Mouse (Mus musculus) neural tube, embryonic 14.5 days (tissue): Measurements from ENCODE around the gene Plxna3. TPM values are rescaled to one million over a fixed set of nuclear protein-coding genes. Genes with fewer than 3 reads are reported as not detected.
"Not testable (repeated sequence)": the region's sequence is repeated elsewhere in the genome, so short reads cannot be mapped to it uniquely, and the experiment has no call there.

Experiments used
- ATAC-seq: fragments of 200-750 bp; cut with Nextera tagmentation; 2 replicates; pipeline ENCODE4 v1.8.0; 2017; ENCODE audit warnings: low read depth, mild to moderate bottlenecking, moderate TSS enrichment, moderate library complexity
- H3K27ac ChIP-seq: fragments of 300-500 bp; sonication (generic); 2 replicates; pipeline ENCODE4 v1.5.1; 2014; ENCODE audit warnings: low read depth, mild to moderate bottlenecking, control low read depth, low read length, moderate library complexity, mixed read lengths
- H3K27me3 ChIP-seq: fragments of 300-500 bp; sonication (generic); 2 replicates; pipeline ENCODE4 v1.6.1; 2014; ENCODE audit warnings: low read length; ENCODE audit not compliant: control insufficient read depth, insufficient read depth
- H3K36me3 ChIP-seq: fragments of 300-500 bp; sonication (generic); 2 replicates; pipeline ENCODE4 v1.6.1; 2014; ENCODE audit warnings: low read length, mixed read lengths; ENCODE audit not compliant: control insufficient read depth, insufficient read depth
- H3K4me1 ChIP-seq: fragments of 300-500 bp; sonication (generic); 2 replicates; pipeline ENCODE4 v1.6.1; 2014; ENCODE audit warnings: low read length; ENCODE audit not compliant: control insufficient read depth, insufficient read depth
- H3K4me2 ChIP-seq: fragments of 300-500 bp; sonication (generic); 2 replicates; pipeline ENCODE4 v1.6.1; 2014; ENCODE audit warnings: mild to moderate bottlenecking, low read depth, low read length, control low read depth
- H3K4me3 ChIP-seq: fragments of 300-500 bp; sonication (generic); 2 replicates; pipeline ENCODE4 v1.5.1; 2014; ENCODE audit warnings: low read depth, low read length, control low read depth, mixed read lengths
- H3K9ac ChIP-seq: fragments of 300-500 bp; sonication (generic); replicated peaks from 2 replicates; pipeline ENCODE4 v1.6.1; 2014; ENCODE audit warnings: low read depth, mild to moderate bottlenecking, control low read depth, low read length, mixed read lengths
- H3K9me3 ChIP-seq: fragments of 300-500 bp; sonication (generic); 2 replicates; pipeline ENCODE4 v1.6.1; 2016; ENCODE audit warnings: low read length; ENCODE audit not compliant: control insufficient read depth
- WGBS: fragments of 180-500 bp; shearing (Covaris S2); extraction: QIAGEN DNeasy Blood & Tissue Kit; methylation state at CpG from one replicate; pipeline ENCODE4 v1.1.7; 2014; 5-methylcytosine and 5-hydroxymethylcytosine counted together
- polyA plus RNA-seq: library from polyadenylated mRNA; unstranded; fragments of >200 nt; fragmentation: Nextera tagmentation; extraction: Ambion mirVana; gene quantifications from 2 replicates; pipeline ENCODE4 v1.2.1, GENCODE M21; 2014

Plxna3 gene
- polyA plus RNA-seq, 1 experiment from 2014 or later, result 47.1 TPM

DNA sequence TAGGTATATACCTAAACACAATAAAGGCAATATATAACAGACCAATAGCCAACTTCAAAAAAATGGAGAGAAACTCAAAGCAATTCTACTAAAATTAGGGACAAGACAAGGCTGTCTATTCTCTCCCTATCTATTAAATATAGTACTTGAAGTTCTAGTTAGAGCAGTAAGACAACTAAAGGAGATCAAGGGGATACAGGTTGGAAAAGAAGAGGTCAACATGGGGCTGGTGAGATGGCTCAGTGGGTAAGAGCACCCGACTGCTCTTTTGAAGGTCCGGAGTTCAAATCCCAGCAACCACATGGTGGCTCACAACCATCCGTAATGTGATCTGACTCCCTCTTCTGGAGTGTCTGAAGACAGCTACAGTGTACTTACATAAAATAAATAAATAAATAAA, 28.2 kb downstream of the Plxna3 start:
- ATAC-seq, H3K9me3 ChIP-seq, H3K27ac ChIP-seq, H3K4me1 ChIP-seq, H3K4me3 ChIP-seq, H3K4me2 ChIP-seq, H3K9ac ChIP-seq, H3K36me3 ChIP-seq, H3K27me3 ChIP-seq: not testable (repeated sequence)
- WGBS, result 95% methylated on average over 2 of the region's 3 CpGs

DNA sequence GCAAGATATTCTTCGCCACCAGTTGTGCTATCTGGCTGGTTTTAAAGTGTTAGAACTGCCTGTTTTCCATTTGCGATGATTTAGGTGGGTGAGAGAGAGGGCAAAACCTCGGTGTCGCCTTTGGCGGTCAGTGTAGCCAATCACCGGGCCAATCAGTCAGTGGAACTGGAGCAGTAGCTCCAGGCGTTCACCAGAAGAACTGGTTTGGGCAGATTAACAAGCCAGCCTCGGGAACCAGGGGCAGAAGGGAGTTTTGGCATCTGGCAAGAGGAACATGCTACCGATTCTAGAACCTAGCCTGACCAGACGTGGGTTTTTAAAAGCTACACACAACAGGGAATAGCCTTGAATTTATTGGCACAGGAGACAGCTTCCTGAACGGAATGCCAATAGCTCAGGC, 30.3 kb downstream of the Plxna3 start:
- Histone ChIP-seq H3K4me3 (no peak overlapping the region), H3K27me3 (no peaks in the 10 kb centered on the region), H3K4me2 (no peak overlapping the region), H3K36me3 (no peaks in the 10 kb centered on the region), H3K27ac (no peak overlapping the region), H3K4me1 (no peaks in the 10 kb centered on the region), H3K9ac (no peak overlapping the region), H3K9me3 (no peaks in the 10 kb centered on the region)
- 45% methylated on average over 11 of the region's 11 CpGs for WGBS
- ATAC-seq, result no peak

GRCm38 (mm10) chrX:74367512-74367911, 38.6 kb downstream of the Plxna3 start:
- Histone ChIP-seq H3K4me3 (peak overlapping the region; percentile 39), H3K4me1 (0 out of 2 replicates have a peak, but pooled peaks cover 2% of the 10 kb centered on the region), H3K9me3 (no peaks in the 10 kb centered on the region), H3K36me3 (no peaks in the 10 kb centered on the region), H3K9ac (peak overlapping the region; percentile 55), H3K27me3 (no peaks in the 10 kb centered on the region), H3K4me2 (peak overlapping the region; percentile 59), H3K27ac (no peak overlapping the region; the same call in 1 of the 2 replicates)
- ATAC-seq, result no peak
- WGBS, result 66% methylated on average over 10 of the region's 10 CpGs

GRCm38 (mm10) chrX:74368209-74368909, 39.5 kb downstream of the Plxna3 start:
- peak overlapping the region; percentile 55 for H3K9ac ChIP-seq
- H3K9me3 ChIP-seq, result no peaks in the 10 kb centered on the region
- H3K27ac ChIP-seq, result peak overlapping the region; percentile 71
- peak overlapping the region; percentile 59 for H3K4me2 ChIP-seq
- ATAC-seq, result peak; percentile 85
- 9% methylated on average over 43 of the region's 49 CpGs for WGBS
- peak overlapping the region; percentile 39 for H3K4me3 ChIP-seq
- no peaks in the 10 kb centered on the region for H3K27me3 ChIP-seq
- no peaks in the 10 kb centered on the region for H3K36me3 ChIP-seq
- 0 out of 2 replicates have a peak, but pooled peaks cover 5% of the 10 kb centered on the region for H3K4me1 ChIP-seq

- peak within 1 kb of the TSS; percentile 44; the same call in 1 of the 2 replicates for H3K9ac ChIP-seq
- WGBS, result 17% methylated on average over 32 of the region's 32 CpGs
These were observed 44.2 kb downstream of the Plxna3 start, which contains the start of the genes Ubl4a and Slc10a3 for GRCm38 (mm10) chrX:74372888-74373549. TSS of gene Ubl4a (minus strand) at chrX:74373218. TSS of gene Slc10a3 (minus strand) at chrX:74373349.

DNA sequence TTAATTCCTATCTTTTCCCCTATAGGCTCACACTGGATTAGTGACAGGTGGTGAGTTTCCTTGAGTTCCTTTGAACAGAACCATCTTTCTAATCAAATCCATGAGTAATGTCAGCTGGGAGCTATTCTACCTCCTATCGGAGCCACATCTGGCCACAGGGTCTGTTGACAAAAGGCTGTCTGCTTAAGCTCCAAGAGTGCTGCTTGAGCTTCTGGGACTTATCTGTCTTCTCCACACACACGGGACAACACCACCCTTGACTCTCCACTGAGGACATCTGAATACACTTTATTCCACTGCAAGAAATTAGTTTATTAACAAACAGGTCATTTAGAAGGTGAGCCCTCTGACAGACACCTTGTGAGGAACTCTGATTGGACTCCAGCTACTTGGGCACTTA, 55.6 kb downstream of the Plxna3 start:
- 81% methylated on average over 2 of the region's 2 CpGs for WGBS
- H3K9ac ChIP-seq, result no peak overlapping the region
- no peak for ATAC-seq

More at GRCm38 (mm10) chrX:74372888-74373549, 44.2 kb downstream of the Plxna3 start, which contains the start of the genes Ubl4a and Slc10a3:
- H3K27me3 ChIP-seq, result no peaks in the 10 kb centered on the region
- no peaks in the 10 kb centered on the region for H3K36me3 ChIP-seq
- no peak within 1 kb of the TSS for H3K27ac ChIP-seq
- ATAC-seq, result peak; percentile 92
- peak within 1 kb of the TSS; percentile 36 for H3K4me3 ChIP-seq
- H3K4me1 ChIP-seq, result 0 out of 2 replicates have a peak, but pooled peaks cover 5% of the 10 kb centered on the region
- H3K4me2 ChIP-seq, result peak within 1 kb of the TSS; percentile 53
- no peaks in the 10 kb centered on the region for H3K9me3 ChIP-seq

DNA sequence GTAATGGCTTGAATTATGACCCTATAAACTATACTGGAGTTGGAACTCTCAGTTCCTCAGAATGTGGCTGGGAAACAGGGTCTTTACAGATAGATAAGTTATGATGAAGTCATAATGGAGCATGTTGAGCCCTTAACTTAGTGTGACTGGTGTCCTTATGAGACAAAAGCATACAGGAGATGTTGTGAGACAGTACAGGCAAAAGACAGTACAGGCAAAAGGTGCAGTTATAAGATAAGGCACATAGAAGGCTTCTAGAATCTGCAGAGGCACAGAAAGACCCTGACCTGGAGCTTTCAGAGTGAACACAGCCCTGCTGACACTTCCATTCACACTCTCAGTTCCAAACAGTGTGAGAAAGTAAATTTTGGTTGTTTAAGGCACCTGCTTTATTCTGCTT, 59.3 kb downstream of the Plxna3 start:
- ATAC-seq, result no peak
- H3K9ac ChIP-seq, result no peak overlapping the region

More for the DNA sequence above, 55.6 kb downstream of the Plxna3 start:
- H3K27me3 ChIP-seq, result no peaks in the 10 kb centered on the region
- H3K9me3 ChIP-seq, result no peaks in the 10 kb centered on the region
- H3K4me2 ChIP-seq, result no peak overlapping the region
- H3K27ac ChIP-seq, result no peak overlapping the region
- no peaks in the 10 kb centered on the region for H3K36me3 ChIP-seq
- no peak overlapping the region for H3K4me3 ChIP-seq
- H3K4me1 ChIP-seq, result no peaks in the 10 kb centered on the region

GRCm38 (mm10) chrX:74392535-74393443, 63.9 kb downstream of the Plxna3 start, which contains the start of the genes Fam3a and Ikbkg:
TSS of gene Fam3a (minus strand) at chrX:74393272.
TSS of gene Ikbkg (plus strand) at chrX:74393290.
- no peaks in the 10 kb centered on the region for H3K36me3 ChIP-seq
- peak within 1 kb of the TSS; percentile 44 for H3K4me3 ChIP-seq
- H3K27me3 ChIP-seq, result no peaks in the 10 kb centered on the region
- ATAC-seq, result peak; percentile 100
- peak within 1 kb of the TSS; percentile 83 for H3K27ac ChIP-seq
- peak within 1 kb of the TSS; percentile 62 for H3K4me2 ChIP-seq
- WGBS, result 19% methylated on average over 29 of the region's 30 CpGs
- H3K9ac ChIP-seq, result peak within 1 kb of the TSS; percentile 54
- peaks cover 3% of the 10 kb centered on the region; the same call in 1 of the 2 replicates for H3K4me1 ChIP-seq
- H3K9me3 ChIP-seq, result no peaks in the 10 kb centered on the region

More for the DNA sequence above, 59.3 kb downstream of the Plxna3 start:
- no peaks in the 10 kb centered on the region for H3K36me3 ChIP-seq
- no peak overlapping the region for H3K4me3 ChIP-seq
- no peak overlapping the region for H3K4me2 ChIP-seq
- no peaks in the 10 kb centered on the region for H3K27me3 ChIP-seq
- H3K9me3 ChIP-seq, result no peaks in the 10 kb centered on the region
- peaks cover 3% of the 10 kb centered on the region; the same call in 1 of the 2 replicates for H3K4me1 ChIP-seq
- no peak overlapping the region for H3K27ac ChIP-seq
